Mouse (Mus musculus) embryo, embryonic 9.5 days (tissue): ENCODE results near the gene Adm2.

Source experiments
- DNase-seq: peaks from one replicate; pipeline ENCODE4 v3.0.0-alpha.2; 2017; ENCODE audit errors: extremely low spot score

Gene Adm2

DNA sequence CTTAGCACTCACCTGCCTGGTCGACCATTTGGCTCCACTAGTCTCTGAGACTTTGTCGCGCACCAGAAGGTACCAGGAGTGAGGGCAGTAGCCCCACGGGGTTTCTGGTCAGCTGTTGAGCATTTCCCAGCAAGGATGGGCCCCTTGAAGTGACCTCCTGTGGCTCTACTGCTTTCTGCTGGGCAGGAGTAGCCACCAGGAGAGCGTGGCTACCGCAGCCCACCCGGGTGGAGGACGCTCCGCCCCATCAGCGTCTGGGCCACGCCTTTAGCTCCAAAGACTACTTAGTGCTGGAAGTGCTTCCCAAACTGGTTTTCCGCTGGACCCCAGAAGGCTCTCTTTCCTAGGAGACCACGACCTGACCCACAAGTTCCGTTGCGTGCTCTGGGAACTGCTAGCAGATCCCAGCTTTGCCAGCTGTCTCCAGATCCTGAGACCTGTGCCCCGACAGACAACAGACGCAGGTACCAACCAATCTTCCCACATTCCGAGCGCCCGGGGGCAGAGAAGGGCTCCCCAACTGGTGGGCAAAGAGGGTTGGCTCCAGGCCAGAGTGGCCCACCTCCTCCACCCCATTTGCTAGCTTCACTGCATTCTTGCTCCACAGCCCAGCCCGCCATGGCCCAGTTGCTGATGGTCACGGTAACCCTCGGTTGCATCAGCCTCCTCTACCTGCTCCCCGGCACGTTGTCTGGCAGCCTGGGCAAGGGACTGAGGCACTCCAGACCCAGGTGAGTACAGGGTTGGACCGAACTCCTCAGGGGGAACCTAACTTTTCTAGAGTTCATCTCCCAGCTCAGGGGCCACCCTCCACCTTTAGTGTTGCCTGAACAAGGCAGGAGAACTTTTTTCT is at the start of gene Adm2:
TSS of gene Adm2 (plus strand) at position 51 of the 853 bp plus-strand sequence.
- peak; percentile 7 for DNase-seq

DNA sequence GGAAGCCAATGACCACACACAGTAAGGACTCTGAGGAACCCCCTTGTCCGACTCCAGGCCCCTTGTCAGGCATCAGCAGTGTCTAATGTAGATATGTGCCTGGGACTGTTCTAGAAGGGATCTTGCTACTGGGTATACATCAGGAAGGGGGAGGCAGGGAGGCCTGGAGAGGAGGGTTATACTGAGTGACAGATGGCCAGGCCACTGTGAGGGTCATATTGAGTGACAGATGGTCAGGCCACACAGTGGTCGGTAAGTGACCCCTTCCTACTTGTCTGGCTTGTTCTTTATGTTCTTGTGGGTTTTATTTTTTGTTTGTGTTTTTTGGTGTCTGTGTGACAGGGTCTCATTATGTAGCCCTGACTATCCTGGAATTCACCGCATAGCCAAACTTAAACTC is 47.0 kb upstream of the Adm2 start:
- no peak for DNase-seq

DNA sequence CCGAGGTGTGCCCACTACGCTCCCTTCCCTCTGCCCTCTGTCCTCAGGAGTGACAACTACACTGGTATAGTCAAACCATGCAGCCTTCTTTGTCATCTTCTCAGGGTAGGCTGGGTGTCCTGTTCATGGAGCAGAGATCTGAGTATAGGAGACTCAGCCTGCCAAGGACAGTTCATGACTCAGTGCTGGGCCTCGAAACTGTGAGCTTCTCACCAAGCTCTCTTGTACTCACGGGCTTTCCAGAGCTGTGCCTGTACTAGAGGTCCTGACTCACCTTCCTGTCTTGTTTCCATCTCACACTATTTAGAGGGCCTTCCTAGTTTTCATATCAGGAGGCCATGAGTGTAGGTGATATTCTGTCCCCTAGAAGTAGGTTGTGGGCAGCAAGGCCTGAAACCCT is 45.2 kb upstream of the Adm2 start:
- no peak for DNase-seq

DNA sequence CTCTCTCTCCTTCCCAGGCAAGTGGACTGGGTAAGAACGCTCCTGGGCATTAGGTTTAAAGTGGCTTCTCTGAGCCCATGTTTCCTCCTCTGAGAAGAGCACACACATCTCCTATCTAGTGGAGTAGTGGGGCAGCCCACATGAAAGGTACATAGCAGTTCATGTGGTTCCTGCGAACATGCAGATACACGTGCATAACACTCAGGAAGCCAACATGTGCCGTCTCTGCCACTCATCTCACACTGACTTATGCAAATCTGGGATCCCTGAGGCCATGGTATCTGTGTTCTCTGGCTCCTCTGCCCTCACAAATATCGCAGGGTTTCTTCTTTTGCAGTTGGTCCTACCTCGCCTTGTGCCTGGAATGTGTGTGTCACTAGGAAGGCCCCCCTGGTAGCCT is 40.0 kb upstream of the Adm2 start:
- DNase-seq, result no peak

DNA sequence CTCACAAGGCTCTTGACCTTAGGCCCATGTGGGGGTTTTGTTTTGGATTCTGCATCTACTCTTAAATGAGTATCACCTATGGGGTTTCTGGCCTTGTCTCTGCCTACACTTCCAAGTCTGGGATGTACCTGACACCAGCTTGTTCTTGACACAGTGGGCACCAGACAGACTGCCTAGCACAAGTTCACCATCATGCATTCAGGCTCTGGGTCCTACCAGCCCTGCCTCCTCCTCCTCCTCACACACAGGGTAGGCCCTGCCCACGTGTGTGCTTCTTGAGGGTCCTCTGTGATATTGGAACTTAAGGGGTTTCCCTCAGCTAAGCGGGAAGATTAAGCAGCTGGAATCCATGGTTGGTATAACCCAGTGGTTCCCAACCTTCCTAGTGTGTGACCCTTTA is 38.4 kb upstream of the Adm2 start:
- DNase-seq, result no peak

DNA sequence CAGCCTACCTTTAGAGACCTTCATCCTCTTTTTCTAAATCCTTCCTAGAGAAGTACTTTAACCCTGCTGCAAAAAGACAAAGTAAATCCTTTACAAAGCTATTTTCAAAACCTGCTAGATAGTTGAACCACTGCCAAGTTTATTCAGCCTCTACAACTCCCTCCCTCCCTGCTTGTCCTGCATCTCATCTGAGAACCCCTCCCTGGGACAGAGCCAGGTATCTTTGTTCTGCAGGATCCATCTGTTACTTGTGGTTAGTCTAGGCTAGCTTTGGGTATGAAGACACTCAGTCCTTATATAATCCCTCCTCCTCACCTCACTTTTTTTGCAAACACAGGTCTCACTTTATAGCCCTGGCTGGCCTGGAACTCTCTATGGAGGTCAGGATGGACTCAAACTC is 37.5 kb upstream of the Adm2 start:
- DNase-seq, result no peak

DNA sequence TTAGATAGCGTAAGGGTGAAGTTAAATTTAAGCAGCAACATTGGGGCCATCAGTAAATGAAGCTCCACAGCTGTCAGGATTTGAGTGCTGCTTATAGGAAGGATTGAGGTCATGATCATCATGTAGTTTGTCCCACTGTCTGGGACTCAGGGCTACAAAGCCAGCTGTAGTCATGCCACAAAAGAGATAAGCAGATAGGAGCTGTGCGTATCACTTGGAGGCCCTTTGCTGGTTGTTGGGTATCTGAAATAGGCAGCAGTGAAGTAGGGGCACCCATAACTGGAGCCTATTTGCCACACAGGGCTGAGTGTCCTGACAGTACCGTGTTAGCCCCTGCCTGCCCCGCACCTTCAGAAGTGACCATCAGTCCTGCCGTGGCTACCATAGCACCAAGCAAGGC is 37.0 kb upstream of the Adm2 start:
- DNase-seq, result no peak

DNA sequence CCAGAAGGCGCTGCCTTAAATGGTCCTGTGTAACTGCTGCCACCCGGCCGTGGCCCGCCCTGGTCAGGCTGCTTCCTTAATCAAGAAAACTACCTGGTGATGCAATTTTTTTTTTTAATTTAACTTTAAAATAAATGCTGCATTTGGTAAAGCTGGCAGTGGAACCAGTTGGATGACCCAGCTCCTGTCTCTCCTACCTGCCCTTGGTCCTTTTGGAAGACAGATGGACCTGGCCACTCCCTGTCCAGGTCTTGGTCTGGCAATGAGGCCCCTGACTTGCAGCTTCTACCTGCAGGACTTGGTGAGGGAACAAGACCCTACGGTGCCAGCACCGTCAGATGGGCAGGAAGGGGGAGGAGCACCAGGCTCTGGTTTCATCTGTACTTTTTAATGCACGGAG is 36.4 kb upstream of the Adm2 start:
- no peak for DNase-seq

DNA sequence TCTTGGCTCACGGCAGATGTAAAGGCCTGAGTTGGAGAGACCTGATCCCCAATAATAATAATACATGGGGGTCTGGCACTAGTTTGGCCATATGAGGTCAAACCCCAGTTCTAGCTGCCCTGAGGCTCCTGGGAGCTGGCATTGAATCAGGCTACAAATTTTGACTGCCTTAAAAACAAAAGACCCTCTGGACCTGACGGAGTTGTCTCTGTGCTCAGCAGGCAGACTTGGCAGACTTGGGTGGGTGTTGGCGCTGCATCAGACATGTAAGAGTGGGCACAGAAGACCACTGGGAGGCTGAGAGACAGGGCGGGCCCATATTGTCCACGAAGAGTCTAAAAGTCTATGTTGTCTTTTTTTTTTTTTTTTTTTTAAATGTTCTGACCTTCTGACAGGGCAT is 35.9 kb upstream of the Adm2 start:
- no peak for DNase-seq

DNA sequence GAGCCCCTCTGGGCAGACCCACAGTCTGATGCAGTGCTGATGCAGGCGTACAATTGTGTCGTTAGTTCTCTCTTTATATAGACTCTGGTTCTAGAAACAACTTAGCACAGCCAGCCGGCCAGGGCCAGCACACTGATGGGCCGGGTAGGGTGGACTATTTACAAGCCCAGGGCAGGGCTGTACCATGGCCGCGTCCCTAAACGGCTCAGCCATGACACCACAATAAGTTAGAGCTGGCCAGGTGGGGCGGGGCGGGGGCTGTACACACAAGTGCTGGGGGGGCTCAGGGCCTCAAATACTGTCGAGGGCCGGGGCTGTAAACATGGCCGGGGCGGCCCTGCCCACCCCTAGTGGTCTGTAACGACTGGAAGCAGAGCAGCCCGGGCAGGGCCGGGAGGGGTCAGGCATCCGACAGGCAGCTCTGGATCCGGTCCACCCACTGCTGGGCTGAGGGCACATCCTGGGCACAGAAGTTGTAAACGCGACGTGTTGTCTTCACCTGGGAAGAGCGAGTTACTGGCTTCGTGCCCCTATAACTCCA is 34.2 kb upstream of the Adm2 start:
- no peak for DNase-seq

DNA sequence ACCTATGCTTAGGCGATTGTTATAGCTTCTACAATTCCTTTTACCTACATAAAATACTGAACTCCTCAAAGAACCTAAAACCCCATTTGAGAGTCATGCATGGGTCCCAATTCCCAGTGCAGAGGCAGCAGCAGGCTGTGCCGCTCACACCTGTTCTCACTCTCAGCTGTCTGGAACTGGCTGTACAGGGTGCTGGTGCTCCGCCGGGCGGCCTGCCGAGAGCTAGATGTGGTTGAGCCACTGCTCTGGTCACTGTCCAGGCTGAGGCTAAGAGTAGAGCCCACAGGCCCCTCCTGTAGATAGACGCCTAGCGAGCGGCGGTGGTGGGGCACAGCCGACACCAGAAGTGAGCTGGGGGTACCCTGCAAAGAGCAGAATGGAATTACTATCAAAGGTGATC is 33.1 kb upstream of the Adm2 start:
- DNase-seq, result no peak

DNA sequence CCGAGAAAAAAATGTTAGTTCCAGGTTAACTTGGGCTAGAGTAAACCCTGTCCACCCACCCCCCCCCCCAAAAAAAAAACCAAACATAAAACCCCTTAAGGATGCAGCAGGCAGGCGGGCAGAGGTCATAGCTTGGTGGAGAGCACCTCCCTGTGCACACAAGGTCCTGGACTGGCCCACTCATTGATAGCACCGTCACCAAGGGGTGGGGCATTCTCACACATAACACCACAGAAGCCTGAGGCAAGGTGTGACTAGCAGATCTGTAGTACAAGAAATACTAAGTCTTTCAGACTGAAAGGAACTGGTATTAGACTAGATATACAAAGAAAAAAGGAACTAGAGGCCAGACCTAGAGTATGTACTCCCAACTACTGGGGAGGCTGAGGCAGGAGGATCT is 31.0 kb upstream of the Adm2 start:
- no peak for DNase-seq

DNA sequence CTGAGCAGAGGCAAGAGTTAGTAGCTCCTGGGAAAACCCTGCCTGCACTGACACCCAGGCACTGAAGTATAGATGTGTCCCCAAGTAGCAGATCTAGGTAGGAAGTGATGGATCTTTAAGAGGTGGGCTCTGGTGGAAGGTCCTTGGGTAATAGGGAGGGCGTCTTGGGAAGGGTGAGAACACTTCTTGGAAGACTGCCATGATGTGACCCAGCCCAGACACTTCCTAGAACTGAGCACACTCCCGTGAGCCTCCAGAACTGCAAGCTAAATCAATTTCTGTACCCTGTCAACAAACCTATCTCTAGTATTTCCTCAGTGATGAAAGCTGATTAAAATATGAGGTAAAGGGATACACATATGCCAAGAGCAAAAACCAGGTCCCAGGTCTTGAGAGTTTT is 29.7 kb upstream of the Adm2 start:
- DNase-seq, result no peak

DNA sequence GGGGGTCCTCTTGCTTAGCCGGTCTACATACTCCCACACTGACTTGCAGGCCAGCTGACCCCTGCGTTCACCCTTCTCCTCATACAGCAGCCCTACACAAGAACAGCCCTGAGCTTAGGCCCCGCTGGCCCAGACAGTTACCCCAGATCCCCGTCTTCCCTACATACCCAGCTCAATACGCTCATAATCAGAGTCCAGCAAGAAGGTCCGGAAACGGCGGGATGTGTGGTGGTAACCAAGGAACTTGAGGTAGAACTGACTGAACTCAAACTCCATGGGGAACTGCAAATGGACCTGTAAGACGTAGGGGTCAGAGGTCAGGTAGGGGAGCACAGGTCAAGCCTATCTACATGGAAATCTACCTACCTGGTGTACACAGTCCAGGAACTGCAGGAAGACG is 28.7 kb upstream of the Adm2 start:
- no peak for DNase-seq

DNA sequence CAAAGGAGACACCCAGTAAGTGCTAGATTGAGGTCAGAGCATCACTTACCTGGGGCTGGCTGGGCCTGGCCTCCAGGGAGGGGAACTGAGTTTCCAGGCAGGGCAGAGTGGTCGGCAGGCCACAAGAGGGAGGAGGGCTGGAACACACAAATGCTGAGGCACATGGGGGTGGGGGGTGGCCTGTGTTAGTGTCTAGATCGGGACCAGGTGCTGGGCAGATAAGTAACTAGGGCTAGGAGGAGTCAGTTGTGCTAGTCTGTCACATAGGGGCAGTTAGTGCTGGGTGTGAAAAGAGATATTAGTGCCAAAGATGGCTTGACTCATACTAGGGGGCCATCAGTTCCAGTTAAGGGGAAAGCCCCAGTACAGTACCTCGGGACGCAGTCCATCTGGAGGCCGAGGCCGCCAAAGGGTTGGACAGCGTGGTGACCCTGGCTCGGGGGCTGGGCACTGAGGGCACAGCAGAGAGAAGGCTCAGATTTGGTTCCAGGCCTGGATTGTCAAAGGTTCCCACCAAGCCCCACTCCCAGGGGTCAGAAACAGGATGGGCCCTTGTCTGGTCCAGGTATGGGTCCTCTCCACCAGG is 26.8 kb upstream of the Adm2 start:
- no peak for DNase-seq

DNA sequence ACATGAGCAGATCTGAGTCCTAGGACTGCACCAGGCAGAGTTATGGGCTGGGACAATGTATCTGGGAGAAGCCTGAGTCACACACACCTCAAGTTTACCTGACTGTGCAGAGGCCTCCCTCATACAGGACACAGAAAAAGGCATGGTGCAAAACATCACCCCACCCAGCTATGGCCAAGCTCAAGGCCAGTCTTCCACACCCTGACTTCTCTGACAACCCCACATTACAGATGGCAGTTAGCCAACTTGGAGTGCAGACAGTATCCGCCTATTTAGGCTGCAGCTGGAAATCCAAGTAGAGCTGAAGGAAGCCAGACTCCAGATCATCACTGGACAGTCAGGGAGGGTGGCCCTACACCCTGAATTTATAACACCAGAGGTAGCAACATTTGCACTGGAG is 26.1 kb upstream of the Adm2 start:
- DNase-seq, result no peak

DNA sequence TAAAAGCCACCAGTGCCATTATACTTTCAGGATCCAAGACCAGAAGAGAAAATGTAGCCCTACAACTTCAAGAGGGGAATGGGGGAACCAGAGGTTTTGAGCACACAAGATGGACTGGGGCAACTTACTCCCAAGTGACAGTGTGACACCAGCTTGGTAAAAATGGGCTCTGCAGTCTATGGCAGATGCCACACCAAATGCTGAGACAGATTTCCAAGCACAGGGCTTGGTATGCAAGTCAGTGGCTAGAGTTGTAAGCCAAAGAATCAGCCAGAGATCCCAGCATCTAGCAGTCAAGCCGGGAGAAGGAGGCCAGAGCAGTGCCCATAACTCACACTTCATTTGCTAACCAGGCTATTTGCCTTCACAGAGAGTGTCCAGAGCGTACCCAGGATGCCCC is 24.8 kb upstream of the Adm2 start:
- no peak for DNase-seq

DNA sequence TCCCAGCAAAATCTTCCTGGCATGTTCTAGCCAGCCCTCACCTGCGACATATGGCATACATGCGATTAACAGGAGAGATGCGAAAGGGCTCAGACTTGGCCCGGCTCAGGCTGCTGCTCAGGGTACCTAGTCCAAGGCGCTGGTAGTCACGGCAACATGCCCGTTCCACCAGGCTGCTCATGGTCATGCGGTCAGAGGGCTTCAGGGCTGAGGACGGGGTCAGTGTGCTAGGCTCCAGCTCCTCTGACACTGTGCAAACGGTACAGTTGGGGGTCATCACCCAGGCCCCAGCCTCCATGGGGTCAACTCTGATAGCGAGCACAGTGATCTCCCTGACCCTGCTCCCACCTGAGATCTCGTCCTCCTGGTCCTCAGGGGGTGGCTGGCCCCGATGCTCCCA is 22.3 kb upstream of the Adm2 start:
- DNase-seq, result no peak

DNA sequence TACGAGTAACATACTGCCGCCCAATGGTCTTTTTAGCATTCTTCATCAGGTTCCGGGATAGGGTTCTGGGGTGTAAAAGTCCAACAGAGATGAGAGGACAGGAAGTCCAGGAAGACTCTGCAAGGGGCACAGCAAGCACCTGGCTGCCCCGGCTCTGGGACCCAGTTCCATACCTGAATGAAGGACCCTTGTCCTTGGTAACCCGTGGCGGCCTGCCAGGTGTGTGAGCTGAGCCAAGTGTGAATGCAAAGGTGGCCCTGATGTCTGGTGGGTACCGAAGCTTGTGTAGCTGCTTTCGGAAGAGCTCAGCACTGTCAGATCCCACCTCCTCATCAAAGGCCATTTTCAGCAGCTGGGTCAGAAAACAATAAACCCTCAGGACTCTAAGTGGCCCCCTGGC is 21.9 kb upstream of the Adm2 start:
- DNase-seq, result no peak

DNA sequence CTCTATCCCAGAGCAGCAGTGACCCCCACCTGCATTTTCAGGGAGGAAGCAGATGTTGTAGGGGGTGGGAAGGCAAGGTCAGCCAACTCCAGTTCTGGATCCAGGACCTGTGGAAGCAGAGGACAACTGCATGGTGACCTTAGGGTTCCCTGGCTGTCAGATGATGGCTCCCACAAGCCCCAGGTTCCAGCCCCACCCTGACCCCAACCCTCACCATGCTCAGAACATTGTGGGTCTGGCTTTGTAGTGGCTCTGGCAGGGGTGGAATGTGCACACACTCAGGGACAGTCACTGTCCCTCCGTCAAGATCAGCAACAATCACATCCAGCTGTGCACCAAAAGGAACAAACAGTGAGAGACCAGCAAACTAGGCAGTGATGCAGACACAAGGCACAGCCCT is 16.6 kb upstream of the Adm2 start:
- no peak for DNase-seq

DNA sequence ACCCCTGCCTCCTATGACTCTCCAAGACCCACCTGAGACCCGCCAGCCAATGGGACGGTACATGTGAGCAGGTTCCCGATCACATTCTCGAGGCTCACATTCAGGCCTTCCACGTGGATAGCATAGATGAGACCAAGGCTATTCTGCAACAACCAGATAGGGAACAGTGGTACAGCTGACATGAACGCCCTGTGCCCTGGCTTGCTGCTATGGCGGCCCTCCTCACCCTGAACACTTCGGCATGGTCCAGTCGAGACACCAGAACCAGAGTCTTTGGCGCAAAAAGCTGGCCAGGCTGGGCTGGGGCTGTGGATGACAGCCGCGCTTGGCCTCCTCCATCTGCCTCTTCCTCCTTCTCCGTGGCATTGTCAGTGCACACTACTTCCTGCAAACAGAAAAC is 15.1 kb upstream of the Adm2 start:
- no peak for DNase-seq

DNA sequence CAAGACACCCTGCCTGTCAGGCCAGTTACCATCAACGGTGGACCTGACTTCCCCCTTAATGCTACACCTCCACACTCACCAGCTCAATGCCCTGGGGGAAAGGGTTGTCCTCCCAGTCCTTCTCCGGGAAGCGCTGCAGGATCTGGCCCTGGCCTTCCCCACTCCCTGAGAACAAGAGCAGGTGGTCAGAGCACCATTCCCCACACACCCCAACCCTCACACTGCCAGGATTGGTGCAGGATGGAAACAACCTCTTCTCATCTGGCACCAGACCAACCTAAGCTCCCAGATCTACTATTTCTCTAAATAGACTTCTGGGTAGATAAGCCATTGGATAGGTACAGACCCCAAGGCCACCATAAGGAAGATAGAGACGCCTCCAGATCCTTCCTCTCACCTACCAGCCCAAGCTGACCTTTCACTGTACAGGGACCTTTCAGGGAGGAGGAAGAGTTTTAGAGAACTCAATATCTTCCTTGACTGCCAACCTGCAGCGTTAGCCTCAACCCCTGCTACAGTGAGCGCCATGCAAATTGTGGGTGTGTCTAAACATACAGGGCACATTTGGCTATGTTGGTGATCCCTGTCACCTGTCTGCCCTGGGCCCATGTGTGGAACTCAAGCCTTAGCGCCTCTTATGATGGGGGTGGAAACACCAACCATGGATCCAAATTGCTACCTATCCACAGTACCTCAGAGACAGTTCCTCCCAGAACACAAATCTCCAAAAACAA is 13.9 kb upstream of the Adm2 start:
- no peak for DNase-seq

DNA sequence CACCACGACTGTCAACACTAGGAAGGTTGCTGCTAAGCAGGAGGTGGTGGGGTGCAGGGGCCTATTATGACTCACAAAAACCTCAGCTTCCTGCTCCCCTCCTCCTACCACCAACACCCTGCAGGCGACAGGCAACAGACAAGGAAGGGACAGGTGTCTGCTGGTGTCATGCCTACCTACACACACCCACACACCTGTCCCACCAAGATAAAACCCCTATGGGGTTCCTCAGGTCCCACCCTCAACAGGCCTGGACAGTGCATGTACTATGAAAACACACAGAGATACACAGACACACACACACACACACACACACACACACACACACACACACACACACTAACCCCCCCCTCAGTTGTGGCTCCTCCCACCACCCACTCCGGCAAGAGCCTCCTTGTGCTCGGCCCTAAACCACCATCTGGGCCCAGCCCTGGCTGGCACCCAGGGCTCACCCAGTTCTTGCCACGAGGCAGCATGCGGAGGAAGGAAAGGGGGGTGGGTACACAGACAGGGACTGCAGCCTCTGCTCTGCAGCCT is 12.5 kb upstream of the Adm2 start:
- DNase-seq, result no peak
